Mouse (Mus musculus) heart, embryonic 10.5 days (tissue): ENCODE results near the gene Slc24a2. TPM values are rescaled to one million over a fixed set of nuclear protein-coding genes. Genes with fewer than 3 reads are reported as not detected.

ENCODE experiments used
- DNase-seq: peaks from one replicate; pipeline ENCODE4 v3.0.0-alpha.2; 2017; ENCODE audit warnings: low spot score
- H3K27ac ChIP-seq: fragments of 300-500 bp; sonication (generic); 2 replicates; pipeline ENCODE4 v1.5.1; 2016; ENCODE audit warnings: mild to moderate bottlenecking
- H3K27me3 ChIP-seq: fragments of 300-500 bp; sonication (generic); 2 replicates; pipeline ENCODE4 v1.6.1; 2016; ENCODE audit warnings: mild to moderate bottlenecking; ENCODE audit not compliant: poor library complexity, insufficient read depth, severe bottlenecking
- H3K36me3 ChIP-seq: fragments of 300-500 bp; sonication (generic); 2 replicates; pipeline ENCODE4 v1.6.1; 2016; ENCODE audit warnings: mild to moderate bottlenecking, moderate library complexity
- H3K4me1 ChIP-seq: fragments of 300-500 bp; sonication (generic); 2 replicates; pipeline ENCODE4 v1.6.1; 2016; ENCODE audit warnings: mild to moderate bottlenecking
- H3K4me3 ChIP-seq: fragments of 300-500 bp; sonication (generic); 2 replicates; pipeline ENCODE4 v1.5.1; 2016; ENCODE audit warnings: mild to moderate bottlenecking, moderate library complexity
- H3K9me3 ChIP-seq: fragments of 300-500 bp; sonication (generic); 2 replicates; pipeline ENCODE4 v1.6.1; 2016; ENCODE audit warnings: mild to moderate bottlenecking, moderate library complexity
- WGBS: fragments of 180-500 bp; shearing (Covaris S2); methylation state at CpG from one replicate; pipeline ENCODE4 v1.1.7; 2016; 5-methylcytosine and 5-hydroxymethylcytosine counted together
- polyA plus RNA-seq: library from polyadenylated mRNA; unstranded; fragments of >200 nt; fragmentation: Nextera tagmentation; extraction: Ambion mirVana; gene quantifications from 2 replicates; pipeline ENCODE4 v1.2.1, GENCODE M21; 2016

The Slc24a2 gene
- 5.0 and 6.0 TPM in 2 replicates for polyA plus RNA-seq

DNA sequence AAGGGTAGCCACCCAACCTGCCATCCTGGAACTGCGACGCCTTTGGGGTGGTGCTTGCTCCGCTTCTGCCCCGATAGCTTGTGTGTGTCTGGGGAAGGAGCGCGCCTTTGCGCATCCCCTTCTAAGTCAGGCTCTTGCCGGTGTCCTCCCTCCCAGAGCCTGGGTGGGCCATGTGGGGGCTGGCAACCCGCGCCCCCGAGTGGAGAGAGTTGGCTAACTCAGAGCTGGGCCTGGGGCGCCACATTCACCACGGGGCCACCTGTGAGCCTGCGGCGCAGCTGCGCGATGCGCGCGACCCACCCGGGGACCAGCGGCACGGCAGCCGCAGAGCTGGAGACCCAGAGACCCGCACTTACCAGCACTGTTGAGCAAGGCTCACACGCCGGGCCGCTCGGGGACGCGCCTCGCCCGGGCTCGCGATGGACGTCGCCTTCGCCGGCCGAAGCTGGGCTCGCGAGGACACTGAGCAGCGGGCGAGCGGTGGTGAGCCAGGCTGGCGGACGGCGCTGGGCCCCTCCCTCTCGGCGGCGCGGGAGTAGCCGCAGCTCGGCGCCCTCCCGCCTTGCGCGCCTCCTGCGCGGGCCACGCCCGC lies at the start of gene Slc24a2:
Slc24a2 (minus strand) TSS at position 518 of the 592 bp plus-strand sequence.
- H3K36me3 ChIP-seq = no peaks in the 10 kb centered on the region
- peak within 1 kb of the TSS; percentile 88 for H3K27ac ChIP-seq
- 0 out of 2 replicates have a peak, but pooled peaks cover 5% of the 10 kb centered on the region for H3K4me1 ChIP-seq
- DNase-seq = peak; percentile 87
- H3K27me3 ChIP-seq = peaks cover 8% of the 10 kb centered on the region; the same call in 1 of the 2 replicates
- no peaks in the 10 kb centered on the region for H3K9me3 ChIP-seq
- peak within 1 kb of the TSS; percentile 77 for H3K4me3 ChIP-seq
- WGBS = under 1% methylated on average over 58 of the region's 62 CpGs

DNA sequence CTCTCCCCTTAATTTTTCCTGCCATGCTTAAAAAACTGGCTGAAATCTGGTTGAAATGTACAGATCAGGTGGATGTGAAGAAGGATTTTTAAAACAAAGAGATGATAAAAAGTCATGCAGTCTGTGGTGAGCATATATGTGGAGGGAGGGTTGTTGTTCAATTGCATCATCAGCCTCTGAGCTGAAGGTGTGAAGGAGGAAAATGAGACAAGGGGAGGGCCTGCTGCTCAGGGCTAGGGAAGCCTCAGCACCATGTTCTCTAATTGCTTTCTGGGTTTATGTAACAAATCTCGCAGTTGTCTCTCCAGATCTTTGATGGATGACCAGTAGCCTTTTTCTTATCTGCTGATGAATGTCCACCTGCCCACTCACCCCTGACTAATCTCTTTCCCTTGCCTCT lies 44.5 kb upstream of the Slc24a2 start:
- no peak overlapping the region for H3K4me3 ChIP-seq
- H3K27ac ChIP-seq = no peak overlapping the region
- 29% methylated on average over 1 of the region's 1 CpGs for WGBS
- H3K27me3 ChIP-seq = no peaks in the 10 kb centered on the region
- no peaks in the 10 kb centered on the region for H3K36me3 ChIP-seq
- no peak for DNase-seq
- H3K9me3 ChIP-seq = no peaks in the 10 kb centered on the region
- no peaks in the 10 kb centered on the region for H3K4me1 ChIP-seq

DNA sequence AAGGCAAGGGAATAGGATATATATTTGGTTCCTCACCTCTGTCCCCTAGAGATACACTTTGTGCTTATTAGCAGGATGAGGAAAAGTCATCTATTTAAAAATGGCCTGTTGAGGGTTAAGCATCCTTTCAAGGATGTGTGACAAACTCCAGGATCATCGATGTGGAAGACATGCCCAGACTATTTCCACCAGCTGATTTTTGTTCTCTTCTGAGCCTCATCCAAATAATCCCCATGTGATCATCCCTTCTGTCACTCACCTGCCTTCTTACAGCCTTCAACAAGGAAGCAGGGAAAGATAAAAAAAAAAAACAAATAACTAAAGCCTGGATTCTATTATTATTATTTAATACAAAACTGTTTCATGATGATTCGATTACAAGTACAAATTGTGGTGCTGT lies 44.0 kb upstream of the Slc24a2 start:
- Histone ChIP-seq H3K27me3 (no peaks in the 10 kb centered on the region), H3K36me3 (no peaks in the 10 kb centered on the region), H3K9me3 (no peaks in the 10 kb centered on the region), H3K27ac (no peak overlapping the region), H3K4me1 (no peaks in the 10 kb centered on the region), H3K4me3 (no peak overlapping the region)
- DNase-seq = no peak
- WGBS = 81% methylated on average over 2 of the region's 2 CpGs

DNA sequence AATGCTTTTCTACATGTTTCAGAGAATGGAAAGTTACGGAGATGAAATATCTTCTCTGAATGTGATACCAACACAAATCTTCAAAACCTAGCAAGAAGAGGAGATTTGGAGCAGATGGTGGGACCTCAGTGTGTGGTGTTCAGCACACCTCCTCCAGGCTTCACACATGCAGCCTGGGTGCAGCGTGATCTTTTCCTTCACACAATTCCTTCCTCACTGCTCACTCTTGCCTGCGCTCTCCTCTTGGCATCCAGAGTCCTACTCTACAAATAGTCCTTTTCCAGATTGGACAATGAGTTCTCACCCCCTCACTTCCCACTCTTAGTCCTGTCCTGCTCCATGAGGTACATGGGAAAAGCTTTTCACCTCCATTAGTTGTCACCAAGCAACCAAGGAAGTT lies 43.2 kb upstream of the Slc24a2 start:
- 92% methylated on average over 3 of the region's 3 CpGs for WGBS
- Histone ChIP-seq H3K36me3 (no peaks in the 10 kb centered on the region), H3K4me1 (no peaks in the 10 kb centered on the region), H3K27me3 (no peaks in the 10 kb centered on the region), H3K9me3 (no peaks in the 10 kb centered on the region), H3K27ac (no peak overlapping the region), H3K4me3 (no peak overlapping the region)
- DNase-seq = no peak

DNA sequence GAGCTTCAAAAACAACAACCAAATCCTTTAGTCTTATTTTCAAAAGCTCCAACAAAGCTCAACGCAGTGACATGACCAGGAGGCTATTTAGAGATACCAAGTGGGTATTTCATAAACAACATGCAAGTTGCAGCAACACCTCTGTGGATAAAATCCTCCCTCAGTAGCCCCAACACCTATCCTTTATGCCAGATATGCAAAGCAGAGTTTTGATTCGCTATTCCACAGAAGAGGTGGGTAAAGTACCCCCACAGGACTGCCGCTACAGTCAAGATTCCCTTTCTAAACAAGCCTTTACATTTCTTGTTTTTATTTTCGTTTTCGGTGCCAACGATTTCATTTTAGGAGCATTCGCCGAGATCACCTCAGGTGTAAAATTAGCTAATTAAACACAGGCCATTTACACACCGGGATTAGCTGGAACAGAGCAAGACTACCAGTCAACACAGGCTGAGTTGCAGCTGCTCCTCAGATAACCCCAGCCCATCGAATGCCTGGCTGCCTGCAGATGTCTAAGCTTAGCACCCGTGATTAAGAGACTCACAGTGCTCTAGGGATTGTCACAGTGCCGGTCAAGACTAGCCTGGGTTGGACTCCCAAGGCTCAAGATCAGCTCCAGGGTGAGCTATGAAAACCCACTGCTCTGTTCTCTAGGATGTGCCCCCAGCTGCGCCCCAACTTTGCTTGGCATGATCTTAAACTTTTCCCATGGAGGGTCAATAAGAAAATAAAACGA lies 885 bp downstream of the Slc24a2 start:
- Histone ChIP-seq H3K27ac (peak overlapping the region; percentile 88), H3K4me3 (peak overlapping the region; percentile 77), H3K9me3 (no peaks in the 10 kb centered on the region), H3K27me3 (peaks cover 8% of the 10 kb centered on the region; the same call in 1 of the 2 replicates), H3K4me1 (peaks cover 5% of the 10 kb centered on the region; the same call in 1 of the 2 replicates), H3K36me3 (no peaks in the 10 kb centered on the region)
- DNase-seq = peak; percentile 77
- 15% methylated on average over 14 of the region's 14 CpGs for WGBS

DNA sequence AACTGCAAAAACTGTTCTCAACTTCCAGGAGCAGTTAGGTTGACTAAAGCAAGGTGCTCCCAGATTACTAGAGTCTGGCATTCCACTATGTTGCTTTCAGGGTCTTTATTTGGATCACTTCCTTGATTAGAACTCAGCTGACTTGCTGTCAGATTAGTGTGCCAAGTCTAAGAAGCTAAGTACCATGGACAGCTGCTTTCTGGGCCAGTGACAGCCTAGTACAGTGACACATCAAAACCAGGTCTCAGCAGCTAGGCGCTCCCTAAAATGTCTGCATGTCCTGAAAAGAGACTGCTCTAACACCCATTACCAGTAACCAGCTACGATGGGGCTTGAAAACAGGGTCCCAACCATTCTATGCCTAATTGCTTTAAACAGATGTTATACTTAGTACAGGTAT lies 8.7 kb downstream of the Slc24a2 start:
- no peaks in the 10 kb centered on the region for H3K9me3 ChIP-seq
- DNase-seq = no peak
- 53% methylated on average over 2 of the region's 2 CpGs for WGBS
- H3K27ac ChIP-seq = no peak overlapping the region
- no peak overlapping the region for H3K4me3 ChIP-seq
- H3K27me3 ChIP-seq = no peaks in the 10 kb centered on the region
- H3K36me3 ChIP-seq = 0 out of 2 replicates have a peak, but pooled peaks cover 4% of the 10 kb centered on the region
- peaks cover 4% of the 10 kb centered on the region; the same call in 1 of the 2 replicates for H3K4me1 ChIP-seq

DNA sequence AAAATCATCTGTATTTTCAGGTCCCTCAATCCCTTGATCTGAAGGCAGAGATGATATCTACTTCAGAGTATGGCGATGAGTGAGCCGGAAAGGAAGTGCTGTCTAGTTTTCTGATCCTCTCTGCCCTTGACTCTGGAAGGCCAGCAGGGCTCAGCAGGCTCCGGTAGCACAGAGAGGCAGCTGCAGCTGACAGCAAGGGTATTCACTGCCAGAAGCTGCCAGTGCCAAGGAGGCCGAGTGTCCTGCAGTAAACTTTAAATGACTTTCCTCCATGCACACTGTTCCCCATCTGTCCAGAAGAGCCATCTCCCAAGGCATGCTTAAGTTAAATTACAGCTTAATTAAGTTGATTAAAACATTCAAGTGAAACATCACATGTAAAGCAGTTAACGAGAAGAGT lies 12.1 kb downstream of the Slc24a2 start:
- Histone ChIP-seq H3K27ac (no peak overlapping the region), H3K4me3 (no peak overlapping the region), H3K4me1 (peaks cover 4% of the 10 kb centered on the region; the same call in 1 of the 2 replicates), H3K36me3 (0 out of 2 replicates have a peak, but pooled peaks cover 1% of the 10 kb centered on the region), H3K9me3 (no peaks in the 10 kb centered on the region), H3K27me3 (no peaks in the 10 kb centered on the region)
- 61% methylated on average over 5 of the region's 5 CpGs for WGBS
- DNase-seq = no peak

DNA sequence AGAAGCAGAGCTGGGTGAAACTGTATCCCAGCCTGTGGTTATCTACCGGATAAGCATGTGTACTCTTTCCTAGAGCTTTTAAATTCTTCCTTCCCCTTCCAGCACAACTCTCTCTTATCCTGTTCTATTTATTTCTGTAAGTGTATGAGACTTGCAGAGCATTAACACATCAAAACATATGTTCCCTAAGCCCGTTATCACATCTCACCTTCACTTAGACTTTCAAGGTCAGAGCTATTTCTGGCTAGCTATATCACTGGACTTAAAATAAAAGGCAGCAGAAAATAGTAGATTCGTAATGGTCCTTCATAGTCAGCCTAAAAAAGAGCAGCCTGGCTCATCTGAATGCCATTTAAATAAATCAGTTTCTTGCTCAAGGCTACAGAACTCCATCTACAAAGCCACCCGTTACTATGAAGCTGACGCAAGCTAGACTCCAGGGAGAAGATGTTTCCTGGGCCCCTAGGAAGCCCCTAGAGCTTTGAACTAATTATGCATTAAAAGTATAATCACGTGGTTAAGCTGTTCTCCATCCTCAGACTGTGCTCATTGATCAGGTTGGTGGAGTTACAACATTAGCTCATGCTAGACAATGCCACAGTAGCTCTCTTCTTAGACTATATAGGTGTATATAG lies 18.8 kb downstream of the Slc24a2 start:
- H3K27me3 ChIP-seq = no peaks in the 10 kb centered on the region
- peak overlapping the region; percentile 84 for H3K27ac ChIP-seq
- DNase-seq = no peak

DNA sequence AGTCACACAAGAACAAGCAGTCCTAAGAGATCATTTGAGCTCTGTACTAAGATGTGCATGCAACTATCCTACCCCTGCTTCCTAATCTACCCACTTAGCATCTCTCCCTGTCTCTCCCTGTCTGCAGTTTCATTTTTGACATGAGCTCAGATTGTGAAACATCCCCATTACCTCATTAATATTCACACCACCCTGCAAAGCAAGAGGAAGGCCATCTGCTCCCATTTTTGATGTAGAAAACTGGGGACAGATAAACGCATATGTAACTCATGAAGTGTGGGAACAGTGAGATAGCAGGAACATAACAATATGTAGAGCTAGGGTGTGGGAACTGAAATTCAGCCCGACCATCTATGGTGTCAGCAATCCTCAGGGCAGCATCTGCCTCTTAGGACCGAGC lies 19.7 kb downstream of the Slc24a2 start:
- Histone ChIP-seq H3K36me3 (no peaks in the 10 kb centered on the region), H3K27me3 (no peaks in the 10 kb centered on the region), H3K4me3 (no peak overlapping the region), H3K27ac (peak overlapping the region; percentile 84), H3K4me1 (peaks cover 17% of the 10 kb centered on the region; the same call in 1 of the 2 replicates), H3K9me3 (no peaks in the 10 kb centered on the region)
- DNase-seq = no peak
- 66% methylated on average over 3 of the region's 3 CpGs for WGBS

More for the DNA sequence above, 18.8 kb downstream of the Slc24a2 start:
- H3K4me1 ChIP-seq = peaks cover 17% of the 10 kb centered on the region; the same call in 1 of the 2 replicates
- 0 out of 2 replicates have a peak overlapping the region, but pooled peaks have one; percentile 6 for H3K4me3 ChIP-seq
- no peaks in the 10 kb centered on the region for H3K9me3 ChIP-seq
- 36% methylated on average over 6 of the region's 6 CpGs for WGBS
- no peaks in the 10 kb centered on the region for H3K36me3 ChIP-seq

DNA sequence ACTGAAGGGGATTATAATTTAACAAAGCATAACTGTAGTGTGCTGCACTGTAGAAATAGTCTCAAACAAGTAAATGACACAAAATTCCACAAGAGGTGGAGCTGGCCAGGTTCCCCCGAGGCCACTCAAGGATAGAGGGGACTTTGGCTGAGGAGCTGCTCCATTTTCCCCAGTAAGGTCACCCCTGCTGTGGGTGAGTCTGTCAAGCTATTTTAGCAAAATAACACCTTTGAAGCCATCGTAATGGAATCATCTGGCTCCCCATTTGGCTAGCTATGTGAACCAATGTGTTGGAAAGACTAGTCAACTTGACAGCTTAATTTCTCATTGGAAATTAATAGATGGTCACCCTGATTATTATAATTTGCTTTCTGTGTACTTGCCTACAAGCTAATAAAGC lies 28.2 kb downstream of the Slc24a2 start:
- no peak for DNase-seq
- Histone ChIP-seq H3K36me3 (no peaks in the 10 kb centered on the region), H3K4me3 (no peak overlapping the region), H3K4me1 (0 out of 2 replicates have a peak, but pooled peaks cover 5% of the 10 kb centered on the region), H3K27me3 (no peaks in the 10 kb centered on the region), H3K27ac (no peak overlapping the region), H3K9me3 (no peaks in the 10 kb centered on the region)
- 67% methylated on average over 2 of the region's 2 CpGs for WGBS

DNA sequence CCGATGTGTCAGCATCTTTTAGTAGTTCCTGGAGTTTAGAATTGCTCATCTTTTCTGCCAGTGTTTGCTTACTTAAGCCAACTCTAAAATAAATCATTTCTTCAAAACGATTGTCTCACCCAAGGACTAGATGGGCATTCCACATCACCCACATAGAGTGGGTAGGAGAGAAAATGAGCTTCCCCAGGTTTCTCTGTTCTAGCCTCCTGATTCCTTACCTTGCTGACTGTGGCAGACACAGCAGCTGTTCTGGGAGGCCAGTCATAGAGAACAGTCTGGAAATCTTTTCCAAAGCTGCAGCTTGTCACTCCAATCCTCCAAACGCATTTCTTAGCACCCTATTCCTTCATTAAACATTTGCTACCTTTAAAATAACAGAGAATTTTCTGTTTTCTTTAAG lies 29.0 kb downstream of the Slc24a2 start:
- Histone ChIP-seq H3K27me3 (no peaks in the 10 kb centered on the region), H3K27ac (no peak overlapping the region), H3K4me3 (no peak overlapping the region), H3K36me3 (no peaks in the 10 kb centered on the region), H3K4me1 (0 out of 2 replicates have a peak, but pooled peaks cover 5% of the 10 kb centered on the region), H3K9me3 (no peaks in the 10 kb centered on the region)
- no peak for DNase-seq
- 74% methylated on average over 3 of the region's 3 CpGs for WGBS

DNA sequence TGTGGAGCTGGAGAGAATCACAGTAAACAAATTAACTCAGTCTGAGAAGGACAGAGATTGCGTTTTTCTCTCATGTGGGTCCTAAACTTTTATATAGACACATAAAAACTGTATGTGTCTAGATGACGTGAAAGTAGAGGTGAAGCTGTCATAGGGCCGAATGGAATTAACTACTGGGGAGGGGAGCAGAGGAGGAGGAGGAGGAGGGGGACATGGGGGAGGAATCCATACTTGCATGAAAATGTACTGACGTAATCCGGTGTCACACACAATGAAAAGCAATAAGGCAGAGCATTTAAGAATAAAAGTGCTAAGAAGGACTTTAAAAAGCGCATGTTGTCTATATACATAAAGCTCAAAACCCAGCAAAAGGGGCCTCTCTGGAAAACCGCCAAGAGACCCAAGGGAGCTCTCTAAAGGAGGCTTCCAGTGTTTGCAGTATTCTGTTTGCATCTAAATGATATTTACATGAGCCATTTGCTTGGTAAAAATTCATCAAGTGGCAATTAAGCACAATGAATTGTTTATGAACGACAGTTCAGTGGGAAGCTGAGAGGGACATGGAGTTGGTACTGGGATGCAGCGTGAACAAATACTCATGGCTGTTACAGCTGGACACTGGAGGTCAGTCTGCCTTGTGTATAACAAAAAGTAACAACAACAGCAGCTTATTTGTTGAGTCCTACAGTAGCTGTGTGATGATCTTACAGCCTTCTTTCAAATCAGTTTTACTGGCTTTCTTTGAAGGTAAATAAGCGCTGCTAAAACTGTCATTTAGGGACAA lies 45.9 kb downstream of the Slc24a2 start:
- Histone ChIP-seq H3K9me3 (no peaks in the 10 kb centered on the region), H3K4me3 (no peak overlapping the region), H3K4me1 (0 out of 2 replicates have a peak, but pooled peaks cover 4% of the 10 kb centered on the region), H3K36me3 (no peaks in the 10 kb centered on the region), H3K27ac (no peak overlapping the region), H3K27me3 (no peaks in the 10 kb centered on the region)
- no peak for DNase-seq
- 85% methylated on average over 10 of the region's 10 CpGs for WGBS
